Mouse (Mus musculus): ENCODE measurements around the gene Ube2m. TPM values are rescaled to one million over a fixed set of nuclear protein-coding genes. Genes with fewer than 3 reads are reported as not detected.

Gene Ube2m
- total RNA-seq, 2 experiments from 2014 or later = 45.0 to 112 TPM

DNA sequence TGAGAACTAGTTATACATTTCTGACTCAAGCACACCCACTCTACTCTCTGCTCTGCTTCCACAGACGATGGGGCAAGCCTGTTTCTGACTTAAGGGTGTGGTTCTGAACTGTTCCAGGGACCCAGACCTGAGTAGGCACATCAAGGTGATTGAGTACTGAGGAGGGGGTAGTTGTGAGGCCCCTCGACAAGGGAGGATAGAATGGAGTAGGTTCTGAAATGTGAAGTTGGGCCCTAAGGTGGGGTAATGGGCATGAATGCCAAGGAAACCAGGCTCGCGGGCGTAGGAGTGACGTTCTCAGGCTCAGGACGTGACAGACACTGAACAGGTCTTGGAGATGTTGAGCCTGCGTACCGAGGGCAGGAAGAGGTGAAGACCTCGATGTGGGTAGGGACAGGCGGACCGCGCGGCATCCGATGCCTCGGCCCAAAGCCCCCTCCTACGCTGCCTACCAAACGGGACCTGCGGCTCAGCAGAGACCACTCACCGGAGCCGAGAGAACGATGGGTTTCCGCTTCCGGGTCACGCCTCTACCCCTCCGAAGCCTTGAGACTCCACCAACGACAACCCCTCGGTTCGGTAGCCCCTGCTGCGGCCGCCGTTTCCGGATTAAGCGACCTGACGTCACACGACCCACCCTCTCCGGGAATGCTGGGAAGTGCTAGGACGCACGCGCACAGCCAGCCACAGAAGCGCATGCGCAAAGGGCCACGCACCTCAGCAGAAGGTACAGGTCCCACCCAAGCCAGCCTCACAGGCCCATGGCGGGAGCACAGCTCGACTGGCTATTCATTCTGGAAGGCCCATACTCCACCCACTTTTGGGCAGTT is 3.7 kb downstream of the Ube2m start, which contains the start of gene Chmp2a:
Gene Chmp2a (minus strand): TSS at position 660 of the 830 bp plus-strand sequence.
- peak; percentile 74 for ATAC-seq (replicated peaks; ENCODE audit: low FRiP score, poor library complexity, severe bottlenecking)

DNA sequence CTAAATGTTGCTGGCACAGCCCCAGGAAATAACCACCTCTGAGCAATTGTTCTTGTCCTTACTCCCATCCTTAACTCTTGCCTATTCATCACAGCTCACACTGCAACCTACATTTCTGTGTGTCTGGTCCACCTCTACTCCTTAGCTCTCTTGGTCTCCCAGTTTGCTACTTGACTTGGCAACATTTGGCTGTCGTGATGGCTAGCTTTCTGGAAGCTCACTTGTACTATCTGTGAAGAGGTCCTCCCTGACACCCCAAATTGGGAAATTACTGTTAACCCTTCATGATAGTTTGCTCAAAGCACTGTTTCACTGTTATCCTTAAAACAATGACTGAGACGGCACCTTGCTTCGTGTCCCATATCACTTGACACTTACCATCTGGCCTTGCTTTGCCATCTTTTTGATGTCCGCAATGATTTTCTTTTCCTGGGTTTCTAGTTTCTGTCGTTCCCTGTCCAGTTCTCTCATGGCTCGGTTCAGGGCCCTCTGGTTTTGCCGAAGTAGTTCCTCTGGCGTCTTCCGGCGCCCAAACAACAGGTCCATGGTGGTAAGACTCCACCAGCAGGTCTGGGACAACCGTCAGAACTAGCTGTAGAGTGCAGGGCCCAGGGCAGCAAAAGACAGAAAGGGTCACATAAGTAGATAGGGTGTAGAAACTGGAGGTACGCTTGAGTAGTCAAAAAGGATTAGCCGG is 4.5 kb downstream of the Ube2m start:
- no peak for ATAC-seq (replicated peaks; ENCODE audit: low FRiP score, poor library complexity, severe bottlenecking)

DNA sequence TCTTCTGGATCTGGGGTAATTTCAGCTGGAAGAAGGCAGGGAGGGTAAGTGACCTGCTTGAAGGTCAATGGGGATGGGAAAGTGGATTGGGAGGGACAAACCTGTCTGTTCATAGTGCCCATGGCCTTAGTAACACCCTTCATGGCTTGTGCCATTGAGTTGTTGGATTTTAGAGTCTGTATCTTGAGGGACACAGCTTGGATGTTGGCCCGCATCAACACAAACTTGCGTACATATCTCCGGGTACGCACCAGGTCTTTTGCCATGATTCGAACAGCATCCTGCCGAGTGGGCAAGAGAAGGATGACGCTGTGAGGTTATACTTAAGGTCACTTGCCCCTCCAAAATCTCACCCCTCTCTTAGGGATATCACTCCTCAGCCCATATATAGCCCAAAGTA is 5.5 kb downstream of the Ube2m start:
- no peak for ATAC-seq (replicated peaks; ENCODE audit: low FRiP score, poor library complexity, severe bottlenecking)

- no peak for ATAC-seq (replicated peaks; ENCODE audit: low FRiP score, poor library complexity, severe bottlenecking)
Measured at GRCm38 (mm10) chr7:13031983-13032382, 6.1 kb downstream of the Ube2m start.

GRCm38 (mm10) chr7:13031069-13031468 is 7.0 kb downstream of the Ube2m start:
- no peak for ATAC-seq (replicated peaks; ENCODE audit: low FRiP score, poor library complexity, severe bottlenecking)

DNA sequence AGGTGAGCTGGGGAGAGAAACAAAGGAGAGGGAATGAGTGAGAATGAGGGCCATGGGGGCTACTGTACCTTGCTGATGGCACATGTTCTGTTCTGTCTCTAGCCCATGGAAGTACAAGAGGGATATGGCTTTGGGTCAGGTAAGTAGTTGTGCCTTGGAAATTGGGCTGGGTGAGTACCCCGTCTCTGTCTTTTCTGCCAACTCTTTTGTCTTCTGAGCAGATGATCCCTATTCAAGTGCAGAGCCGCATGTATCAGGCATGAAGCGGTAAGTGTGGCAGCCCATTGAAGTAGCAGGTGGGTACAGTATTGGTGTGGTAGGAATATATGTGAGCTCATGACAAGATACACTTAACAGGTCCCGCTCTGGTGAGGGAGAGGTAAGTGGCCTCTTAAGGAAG is 9.1 kb downstream of the Ube2m start:
- no peak for ATAC-seq (replicated peaks; ENCODE audit: low FRiP score, poor library complexity, severe bottlenecking)

DNA sequence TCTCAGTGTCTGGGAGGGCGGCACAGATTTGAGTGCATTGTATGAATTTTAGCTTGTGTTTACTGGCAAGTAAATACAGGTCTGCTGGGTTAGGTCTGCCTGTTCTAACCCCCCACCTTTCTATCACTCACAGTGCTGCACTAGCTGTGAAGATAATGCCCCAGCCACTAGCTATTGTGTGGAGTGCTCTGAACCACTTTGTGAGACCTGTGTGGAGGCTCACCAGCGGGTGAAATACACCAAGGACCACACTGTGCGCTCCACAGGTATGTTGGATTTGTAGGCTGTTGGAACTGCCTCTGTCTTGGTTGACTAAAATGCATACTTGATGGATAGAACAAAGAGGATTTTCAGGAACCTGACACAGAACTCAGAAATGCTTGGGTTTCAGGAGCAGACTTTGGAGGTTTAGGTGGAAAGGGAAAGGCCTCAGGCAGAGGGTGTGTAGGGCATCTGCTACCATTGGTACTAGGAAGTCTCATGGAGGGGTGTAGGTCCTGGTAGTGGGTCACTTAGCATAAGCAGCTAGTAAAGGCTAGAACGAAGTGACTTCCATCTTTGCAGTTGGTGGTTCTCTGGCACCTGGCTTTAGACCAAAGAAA is 12.5 kb downstream of the Ube2m start:
- ATAC-seq (replicated peaks; ENCODE audit: low FRiP score, poor library complexity, severe bottlenecking) = no peak

GRCm38 (mm10) chr7:13024805-13025204 is 13.3 kb downstream of the Ube2m start:
- 0 out of 2 replicates have a peak, but pooled peaks have one; percentile 18 for ATAC-seq (replicated peaks; ENCODE audit: low FRiP score, poor library complexity, severe bottlenecking)

GRCm38 (mm10) chr7:13023928-13024731 is 13.9 kb downstream of the Ube2m start:
- peak; percentile 90 for ATAC-seq (replicated peaks; ENCODE audit: low FRiP score, poor library complexity, severe bottlenecking)

GRCm38 (mm10) chr7:13022773-13023535 is 15.1 kb downstream of the Ube2m start:
- ATAC-seq (replicated peaks; ENCODE audit: low FRiP score, poor library complexity, severe bottlenecking) = 0 out of 2 replicates have a peak, but pooled peaks have one; percentile 7

GRCm38 (mm10) chr7:13015217-13015616 is 22.9 kb downstream of the Ube2m start:
- ATAC-seq (replicated peaks; ENCODE audit: low FRiP score, poor library complexity, severe bottlenecking) = no peak

GRCm38 (mm10) chr7:13014275-13014839 is 23.7 kb downstream of the Ube2m start:
- no peak for ATAC-seq (replicated peaks; ENCODE audit: low FRiP score, poor library complexity, severe bottlenecking)

GRCm38 (mm10) chr7:13013671-13014070 is 24.4 kb downstream of the Ube2m start:
- ATAC-seq (replicated peaks; ENCODE audit: low FRiP score, poor library complexity, severe bottlenecking) = no peak

DNA sequence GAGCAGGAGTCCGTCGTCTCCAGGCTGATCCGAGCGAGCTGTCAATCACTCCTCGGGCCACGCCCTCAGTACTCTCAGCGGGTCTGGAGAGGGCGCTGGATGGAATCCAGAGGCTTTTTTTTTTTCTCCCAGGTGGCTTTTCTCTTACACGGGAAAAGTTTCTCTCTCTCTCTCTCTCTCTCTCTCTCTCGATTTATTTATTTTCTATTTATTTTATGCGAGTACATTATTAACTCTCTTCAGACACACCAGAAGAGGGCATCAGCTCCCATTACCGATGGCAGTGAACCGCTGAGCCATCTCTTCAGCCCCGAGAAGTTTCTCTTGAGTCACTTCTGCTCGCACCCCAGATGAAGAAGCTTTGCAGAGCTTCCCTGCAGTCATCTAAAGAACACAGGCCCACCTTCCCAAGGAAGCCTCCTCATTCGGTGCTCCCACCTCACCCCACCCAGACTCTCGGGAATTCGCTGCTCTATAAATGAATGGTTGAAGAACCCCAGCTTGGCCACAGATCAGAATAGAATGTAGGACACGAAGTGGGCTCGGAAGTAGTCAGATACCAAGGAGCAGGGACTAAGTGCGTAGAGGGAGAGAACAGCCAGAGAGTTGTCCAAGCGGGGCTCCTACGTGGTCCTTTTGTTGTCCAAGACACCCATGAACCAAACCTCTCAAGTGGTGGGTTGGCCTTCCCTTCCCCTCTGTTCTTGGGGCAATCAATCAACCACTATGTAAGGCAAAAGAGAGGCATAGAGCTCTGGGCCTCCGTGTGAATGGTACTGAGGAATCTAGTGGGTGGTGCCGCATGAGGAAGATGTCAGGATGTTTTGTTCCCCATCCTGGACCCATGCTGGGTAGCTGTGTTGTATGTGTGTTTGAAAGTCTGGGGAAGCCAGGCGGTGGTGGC is 27.8 kb downstream of the Ube2m start, which contains the start of gene Zbtb45:
Gene Zbtb45 (minus strand): TSS at position 30 of the 904 bp plus-strand sequence.
- ATAC-seq (replicated peaks; ENCODE audit: low FRiP score, poor library complexity, severe bottlenecking) = peak; percentile 84

DNA sequence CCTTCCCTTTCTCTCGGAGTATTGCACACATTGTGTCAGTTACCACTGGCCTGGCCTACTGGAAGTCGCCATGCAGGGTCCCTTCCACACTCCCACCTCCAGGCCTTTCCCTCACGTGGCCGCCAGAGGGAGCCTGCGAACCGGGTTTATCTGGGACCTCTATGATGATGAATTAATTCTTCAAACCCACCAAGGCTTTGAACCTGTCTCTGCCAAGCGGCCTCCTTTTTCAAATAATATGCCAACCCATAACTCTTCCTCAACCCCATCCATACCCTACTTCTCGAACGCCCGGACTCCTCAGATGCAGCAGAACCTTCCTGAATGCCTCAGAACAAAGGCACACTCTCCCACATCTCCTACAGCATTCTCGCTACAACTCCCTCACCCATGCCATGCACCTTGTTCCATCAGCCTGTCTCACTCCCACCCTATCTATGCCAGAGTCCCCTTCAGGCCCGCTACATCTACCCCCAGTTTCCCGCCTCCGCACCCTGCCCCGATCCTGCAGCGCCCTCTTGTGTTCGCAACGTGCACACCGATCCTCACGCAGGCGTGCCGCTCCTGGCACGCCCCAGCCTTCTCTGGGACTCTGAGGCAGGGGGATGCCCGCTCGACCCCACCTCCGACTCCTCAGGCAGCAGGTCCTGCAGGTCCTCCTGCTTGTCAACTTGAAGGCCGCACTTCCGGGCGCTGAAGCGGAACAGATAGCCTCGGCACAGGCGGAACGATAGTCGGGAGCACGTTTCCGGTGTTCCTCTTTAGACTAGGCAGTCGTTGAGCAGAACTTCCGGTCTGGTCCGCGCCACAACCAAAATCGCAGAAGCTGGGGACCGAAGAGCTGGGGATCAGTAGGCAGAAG is 28.7 kb downstream of the Ube2m start:
- peak; percentile 91 for ATAC-seq (replicated peaks; ENCODE audit: low FRiP score, poor library complexity, severe bottlenecking)

GRCm38 (mm10) chr7:13007341-13008092 is 30.6 kb downstream of the Ube2m start:
- ATAC-seq (replicated peaks; ENCODE audit: low FRiP score, poor library complexity, severe bottlenecking) = no peak
